Mouse (Mus musculus): ENCODE results near the gene Pls3. TPM values are rescaled to one million over a fixed set of nuclear protein-coding genes. Genes with fewer than 3 reads are reported as not detected.
"Not testable (repeated sequence)": the region's sequence is repeated elsewhere in the genome, so short reads cannot be mapped to it uniquely, and the experiment has no call there.

Pls3 gene
- total RNA-seq, 4 experiments from 2014 or later: 187 to 225 (median 201) TPM

- no peak for DNase-seq (ENCODE audit: low spot score in 2 of 2)
Observed at GRCm38 (mm10) chrX:75777461-75777860, 97.5 kb downstream of the Pls3 start.

GRCm38 (mm10) chrX:75764794-75765328 is 110.1 kb downstream of the Pls3 start:
- DNase-seq (ENCODE audit: low spot score in 2 of 2): no peak

GRCm38 (mm10) chrX:75764135-75764793 is 110.7 kb downstream of the Pls3 start:
- peak; percentile 50 to 56 for DNase-seq (ENCODE audit: low spot score in 2 of 2)

- not testable (repeated sequence) for DNase-seq (ENCODE audit: low spot score in 2 of 2)
Observed at GRCm38 (mm10) chrX:75759461-75759860, 115.5 kb downstream of the Pls3 start.

GRCm38 (mm10) chrX:75759036-75759435 is 115.9 kb downstream of the Pls3 start:
- peak in 1 of 2 experiments; percentile 78 for DNase-seq (ENCODE audit: low spot score in 2 of 2)

- DNase-seq (ENCODE audit: low spot score in 2 of 2): peak in 1 of 2 experiments; percentile 82
Observed at GRCm38 (mm10) chrX:75757966-75758365, 117.0 kb downstream of the Pls3 start.

GRCm38 (mm10) chrX:75754531-75754930 is 120.5 kb downstream of the Pls3 start:
- DNase-seq (ENCODE audit: low spot score in 2 of 2): not testable (repeated sequence)

GRCm38 (mm10) chrX:75750126-75750725 is 124.8 kb downstream of the Pls3 start:
- DNase-seq (ENCODE audit: low spot score in 2 of 2): peak in 1 of 2 experiments; percentile 75

GRCm38 (mm10) chrX:75749312-75749711 is 125.7 kb downstream of the Pls3 start:
- peak in 1 of 2 experiments; percentile 82 for DNase-seq (ENCODE audit: low spot score in 2 of 2)

- peak in 1 of 2 experiments; percentile 83 for DNase-seq (ENCODE audit: low spot score in 2 of 2)
Observed at GRCm38 (mm10) chrX:75744466-75744865, 130.5 kb downstream of the Pls3 start.

GRCm38 (mm10) chrX:75739464-75739863 is 135.5 kb downstream of the Pls3 start:
- DNase-seq (ENCODE audit: low spot score in 2 of 2): not testable (repeated sequence)
